Mouse (Mus musculus) embryonic fibroblast, embryonic 13.5 days (primary cell): ENCODE measurements around the gene Ppl.

ENCODE experiments used
- CTCF ChIP-seq: IDR thresholded peaks from 2 replicates; pipeline ENCODE4 v1.5.1; 2011; ENCODE audit warnings: mild to moderate bottlenecking, control low read depth, low read length, moderate library complexity, borderline replicate concordance; ENCODE audit not compliant: insufficient read depth
- POLR2A ChIP-seq: IDR thresholded peaks from 2 replicates; pipeline ENCODE4 v1.6.1; 2011; ENCODE audit warnings: low read depth, mild to moderate bottlenecking, control low read depth, low read length, moderate library complexity

GRCm38 (mm10) chr16:5172636-5173035 is 40.4 kb upstream of the Ppl start:
- TF ChIP-seq CTCF, result no peak
- no peak for TF ChIP-seq POLR2A
